Mouse (Mus musculus) c-Kit-positive CD71-positive TER-119-positive erythroid progenitor cells, embryonic 14.5 days (primary cell): ENCODE data around the gene Fbxw8.

Experiments used
- DNase-seq: peaks from one replicate; pipeline ENCODE4 v3.0.0-alpha.2; 2013; ENCODE audit warnings: low spot score

Gene Fbxw8

DNA sequence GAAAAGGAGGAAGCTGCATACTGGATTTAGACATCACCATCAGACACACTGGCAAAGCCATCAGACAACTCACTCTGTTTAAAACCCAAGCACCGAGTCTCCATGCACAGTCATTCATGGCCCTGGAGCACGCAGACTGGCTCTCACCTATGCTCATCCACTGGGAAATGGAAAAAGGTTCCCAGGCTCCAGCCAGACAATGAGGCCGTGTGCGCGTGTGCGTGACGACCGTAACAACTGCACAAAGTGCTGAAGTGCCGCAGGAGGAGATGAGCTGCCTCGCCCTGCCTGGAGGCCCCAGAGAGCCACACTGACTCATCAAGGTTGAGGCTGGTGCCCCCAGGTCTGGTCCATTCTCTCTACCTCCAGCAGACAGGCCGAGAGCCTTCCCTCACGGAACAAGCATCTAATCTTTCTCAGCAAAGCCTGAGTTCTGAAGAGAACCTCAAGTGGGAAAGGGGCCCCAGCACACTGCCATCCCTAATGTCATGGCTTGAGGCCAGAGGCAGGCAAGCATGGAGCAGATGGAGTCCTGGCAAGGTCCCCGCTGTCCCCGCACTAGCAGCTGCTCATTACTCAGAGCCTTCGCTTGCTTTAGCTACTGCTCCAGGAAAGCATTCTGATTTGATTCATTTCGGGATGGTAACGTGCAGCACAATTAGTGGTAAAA, 47.0 kb downstream of the Fbxw8 start:
- DNase-seq: no peak

DNA sequence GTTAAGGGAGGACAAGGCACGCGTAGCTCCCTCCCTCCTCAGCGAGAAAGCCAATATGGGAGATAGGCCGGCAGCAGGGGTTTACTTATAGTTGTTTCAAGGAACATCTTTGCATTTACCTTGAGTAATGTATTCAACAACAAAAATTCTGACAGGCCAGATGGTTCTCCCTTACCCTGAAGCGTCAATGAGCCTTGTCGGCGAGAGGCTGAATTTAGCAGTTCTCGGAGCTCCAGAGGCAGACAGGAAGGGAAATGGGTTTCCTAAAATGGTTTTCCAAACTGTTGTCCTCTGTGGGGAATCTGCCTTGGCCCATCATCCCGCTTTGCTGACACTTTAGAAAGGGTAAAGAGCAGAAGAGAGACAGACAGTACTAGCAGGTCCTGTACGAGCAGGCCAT, 48.6 kb downstream of the Fbxw8 start:
- DNase-seq: no peak

DNA sequence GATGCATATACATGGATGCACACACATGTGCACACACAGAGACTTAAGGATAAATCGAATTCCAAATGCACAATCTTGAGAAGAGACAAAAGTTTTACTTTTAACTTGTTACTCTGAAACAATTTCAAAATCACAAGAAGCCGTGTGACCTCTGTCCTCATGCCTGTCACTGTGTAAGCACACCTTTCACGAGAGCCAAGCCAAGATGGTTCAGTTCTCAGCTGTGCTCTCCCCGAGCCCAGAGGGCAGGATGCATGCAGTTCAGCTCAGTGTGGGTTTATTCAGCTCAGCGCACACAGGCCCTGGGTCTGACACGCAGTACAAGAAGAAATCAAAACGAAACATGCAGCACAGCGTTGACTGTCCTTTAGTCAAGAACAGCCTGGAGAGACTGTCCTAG, 49.7 kb downstream of the Fbxw8 start:
- no peak for DNase-seq

- no peak for DNase-seq
Observed at GRCm38 (mm10) chr5:118099870-118100478, 55.3 kb downstream of the Fbxw8 start.

DNA sequence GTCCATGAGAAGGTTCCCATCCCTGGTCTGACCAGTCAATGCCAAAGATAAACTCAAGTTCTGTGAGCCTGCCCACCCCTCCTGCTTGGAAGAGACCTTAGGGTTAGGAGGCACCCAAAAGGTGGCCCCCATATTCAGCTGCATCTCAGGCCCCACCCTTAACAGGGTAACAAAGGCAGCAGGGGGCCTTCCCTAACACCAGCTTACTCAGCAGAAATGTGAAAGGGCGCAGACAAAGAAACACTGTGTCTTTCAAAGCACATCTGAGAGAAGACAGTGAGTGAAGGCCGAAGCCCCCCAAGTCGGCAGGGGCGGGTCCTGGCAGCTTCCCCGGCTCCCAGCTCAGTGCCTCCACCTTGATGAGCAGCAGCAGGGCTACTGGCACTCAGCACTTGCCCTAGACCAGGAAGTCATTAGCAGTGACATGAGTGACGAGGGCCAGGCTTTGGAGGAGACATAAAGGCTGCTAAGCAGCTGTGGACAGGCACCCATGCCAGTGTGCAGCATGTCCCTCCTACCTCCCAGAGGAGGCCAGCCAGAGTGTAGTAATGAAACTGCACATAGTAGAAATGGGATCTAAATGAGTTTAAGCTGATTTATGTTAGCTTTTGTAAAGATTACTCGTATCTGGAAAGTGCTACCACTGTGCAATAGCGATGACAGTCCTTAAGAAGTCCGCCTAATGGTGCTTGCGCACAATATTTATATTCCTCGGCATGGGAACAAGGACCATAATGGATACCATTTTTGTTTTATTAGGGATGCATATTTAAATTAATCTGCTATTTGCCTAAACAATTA, 56.0 kb downstream of the Fbxw8 start:
- DNase-seq: no peak

GRCm38 (mm10) chr5:118096317-118096716, 58.9 kb downstream of the Fbxw8 start:
- DNase-seq: no peak

- no peak for DNase-seq
Observed at GRCm38 (mm10) chr5:118095849-118096248, 59.4 kb downstream of the Fbxw8 start.

- no peak for DNase-seq
Observed at GRCm38 (mm10) chr5:118095433-118095832, 59.8 kb downstream of the Fbxw8 start.

DNA sequence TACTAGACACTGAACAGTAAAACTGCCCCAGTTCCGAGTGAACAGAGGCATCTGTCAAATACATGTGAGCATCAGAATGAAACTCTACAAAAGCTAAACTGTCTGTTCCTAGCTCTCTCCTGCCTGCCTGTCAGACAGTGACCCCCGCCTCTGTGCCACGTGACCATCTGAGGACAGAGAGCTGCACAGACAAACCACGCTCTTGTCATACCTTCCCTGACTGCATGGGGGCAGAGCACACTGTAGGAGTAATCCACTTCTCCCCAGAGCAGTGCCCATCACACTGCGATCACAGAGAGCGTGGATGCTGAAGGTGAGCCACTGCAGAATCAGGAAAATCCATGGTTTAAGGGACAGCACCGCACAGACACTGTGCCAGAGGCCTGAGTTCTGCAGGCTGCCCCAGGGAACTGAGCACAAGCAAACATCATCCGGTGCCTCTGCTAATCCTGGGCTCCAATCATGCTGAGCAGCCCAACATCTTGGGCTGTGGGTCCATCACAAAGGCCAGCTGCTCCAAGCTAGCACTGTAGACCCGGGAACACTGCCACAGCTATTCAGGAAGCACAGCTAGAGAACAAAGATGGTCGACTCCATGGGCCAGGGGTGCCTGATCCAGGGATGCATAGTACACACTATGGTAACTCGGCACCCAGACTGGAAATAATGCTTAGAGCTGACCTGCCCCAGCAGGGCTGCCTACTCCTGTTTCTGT, 61.8 kb downstream of the Fbxw8 start:
- DNase-seq: no peak

DNA sequence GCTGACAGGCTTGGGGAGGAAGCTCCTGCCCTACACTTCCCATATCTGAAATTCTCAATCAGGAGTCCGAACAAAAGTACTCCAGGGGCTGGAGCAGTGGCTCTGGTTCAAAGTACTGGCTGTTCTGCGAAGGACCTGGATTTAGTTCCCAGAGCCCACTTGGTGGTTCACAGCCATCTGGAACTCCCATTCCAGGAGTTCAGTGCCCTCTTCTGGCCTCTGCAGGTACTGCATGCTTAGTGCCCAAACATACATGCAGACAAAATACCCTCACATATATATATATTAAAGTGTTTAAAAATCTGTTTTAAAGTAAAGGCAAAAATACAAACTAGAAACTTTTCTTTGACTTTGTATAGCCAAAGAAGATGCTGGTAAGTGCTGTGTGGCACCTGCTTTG, 64.4 kb downstream of the Fbxw8 start:
- peak; percentile 47 for DNase-seq

DNA sequence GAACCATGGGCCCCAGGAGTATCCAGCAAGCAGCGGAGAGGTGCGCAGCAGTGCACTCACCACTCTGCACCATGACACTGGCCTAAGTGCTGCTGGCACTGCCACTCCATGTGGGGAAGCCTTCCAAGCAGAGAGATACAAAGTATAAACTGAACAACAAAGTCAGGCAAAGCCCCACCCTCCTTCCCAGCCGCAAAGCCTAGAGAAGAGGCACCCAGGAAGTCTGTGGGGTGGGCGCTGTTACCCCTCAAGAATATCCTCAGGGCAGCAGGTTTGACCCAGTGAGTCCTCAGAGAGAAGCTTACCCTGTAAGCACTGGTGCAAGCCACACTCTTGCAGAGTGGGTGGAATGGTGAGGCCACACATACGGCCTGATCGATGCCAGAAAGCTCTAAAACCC, 65.2 kb downstream of the Fbxw8 start:
- DNase-seq: no peak

DNA sequence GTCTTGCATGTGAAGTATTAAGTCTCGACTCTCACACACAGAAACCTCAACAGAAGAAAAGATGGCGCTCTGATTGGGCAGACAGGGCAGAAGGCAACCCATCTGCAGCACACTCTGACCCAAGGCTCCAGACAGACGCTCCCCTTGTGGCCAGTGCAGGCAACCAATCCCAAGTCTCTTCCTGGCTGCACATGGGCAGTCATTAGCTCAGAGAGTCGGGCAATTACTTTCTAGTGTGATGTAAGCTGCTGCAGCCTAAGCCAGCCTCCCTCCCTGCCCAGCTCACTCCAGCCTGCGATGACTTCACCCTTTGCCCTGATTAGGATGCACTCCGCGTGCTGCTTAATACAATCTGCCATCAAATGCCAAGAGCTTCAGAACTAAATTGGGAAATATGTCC, 66.2 kb downstream of the Fbxw8 start:
- DNase-seq: no peak

- DNase-seq: no peak
Observed at GRCm38 (mm10) chr5:118086956-118087355, 68.3 kb downstream of the Fbxw8 start.

GRCm38 (mm10) chr5:118085313-118085712, 70.0 kb downstream of the Fbxw8 start:
- no peak for DNase-seq

DNA sequence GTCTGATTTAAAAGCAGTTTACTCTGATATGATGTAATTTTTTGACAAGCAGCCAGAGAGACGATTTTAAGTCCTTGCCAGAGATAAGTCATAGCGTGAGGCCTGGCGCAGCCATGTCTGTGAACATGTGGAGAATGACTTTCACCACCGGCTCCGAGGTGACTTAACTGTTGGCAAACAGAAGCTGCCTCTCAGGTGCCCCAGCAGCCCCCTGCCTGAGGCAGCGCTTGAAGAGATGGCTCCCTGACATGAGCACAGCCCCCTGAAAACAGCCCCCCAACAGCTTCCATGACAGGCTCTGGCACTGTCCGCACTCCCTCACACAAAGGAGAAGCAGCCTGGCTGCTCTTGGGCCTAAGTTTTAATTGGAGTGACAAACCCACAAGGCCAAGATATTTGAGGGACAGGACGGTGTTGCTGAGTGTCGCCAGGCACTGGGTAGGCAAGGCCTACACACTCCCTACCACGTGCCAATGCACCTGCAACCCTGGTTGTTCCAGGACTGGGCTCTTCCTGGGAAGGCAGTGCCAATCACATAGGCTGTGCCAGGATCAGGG, 71.0 kb downstream of the Fbxw8 start:
- DNase-seq: no peak

DNA sequence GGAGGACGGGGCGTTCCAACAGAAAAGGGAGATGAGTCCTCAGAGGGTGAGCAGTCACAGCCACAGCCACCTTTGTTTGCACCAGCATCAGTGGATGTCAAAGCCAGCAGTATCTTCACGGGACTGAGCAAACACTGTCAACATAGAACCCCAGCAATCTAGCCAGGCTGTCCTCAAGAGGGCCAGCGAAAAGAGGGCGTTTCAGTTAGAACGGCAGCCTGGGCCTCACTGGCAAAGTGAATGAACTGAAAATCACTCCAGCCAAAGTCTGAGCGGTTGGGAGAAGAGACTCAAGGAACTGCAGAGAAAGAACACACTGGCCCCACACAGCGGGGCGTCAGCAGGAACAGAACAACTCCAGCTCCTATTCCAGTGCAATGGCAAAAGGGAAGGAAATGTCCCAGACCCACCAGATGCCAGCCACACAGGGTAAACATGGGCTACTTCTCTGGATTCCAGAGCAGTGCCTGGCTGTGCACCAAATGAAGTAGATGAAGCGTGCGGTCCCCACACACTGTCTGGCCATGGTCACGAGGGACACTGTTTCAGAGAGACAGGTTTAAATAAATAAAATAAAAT, 72.1 kb downstream of the Fbxw8 start:
- DNase-seq: no peak

DNA sequence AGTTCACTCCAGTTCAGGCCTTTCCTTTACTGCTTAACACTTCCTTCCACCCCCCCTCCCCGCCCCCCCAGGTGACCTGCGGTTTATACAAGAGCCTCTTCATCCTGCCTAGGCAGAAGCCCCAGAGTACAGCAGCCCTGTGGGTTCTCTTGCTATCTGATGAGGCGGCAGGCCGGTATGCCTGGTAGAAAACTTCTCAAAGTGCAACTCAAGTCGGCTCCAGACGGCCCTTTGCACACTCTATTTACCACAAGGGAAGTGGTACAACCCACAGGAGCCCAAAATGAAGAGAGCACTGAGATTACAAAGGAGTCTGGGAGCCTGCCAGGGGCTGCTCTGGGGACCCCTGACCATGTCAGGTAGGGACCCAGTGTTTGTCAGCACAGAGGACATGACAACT, 73.3 kb downstream of the Fbxw8 start:
- no peak for DNase-seq

GRCm38 (mm10) chr5:118081374-118081949, 73.8 kb downstream of the Fbxw8 start:
- DNase-seq: no peak

- no peak for DNase-seq
Observed at GRCm38 (mm10) chr5:118079839-118080250, 75.4 kb downstream of the Fbxw8 start.

DNA sequence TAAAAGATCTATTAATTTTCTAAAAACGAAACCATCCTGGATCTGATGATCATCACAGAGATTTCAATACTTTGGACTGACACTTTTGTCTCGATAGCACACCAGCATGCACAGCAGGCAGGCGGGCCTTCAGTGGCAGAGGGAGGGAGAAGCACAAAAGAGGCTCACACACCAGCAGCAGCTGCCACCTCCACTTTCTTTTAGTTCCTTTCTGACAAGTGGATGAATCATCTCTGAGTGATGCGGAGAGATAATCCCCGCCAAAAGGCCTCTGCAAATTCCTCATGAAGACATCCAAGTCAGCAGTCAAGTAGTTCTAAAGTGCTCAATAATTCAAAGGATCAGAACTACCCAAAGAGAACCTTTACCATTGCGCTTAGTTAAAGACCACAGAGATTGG, 75.9 kb downstream of the Fbxw8 start:
- no peak for DNase-seq

DNA sequence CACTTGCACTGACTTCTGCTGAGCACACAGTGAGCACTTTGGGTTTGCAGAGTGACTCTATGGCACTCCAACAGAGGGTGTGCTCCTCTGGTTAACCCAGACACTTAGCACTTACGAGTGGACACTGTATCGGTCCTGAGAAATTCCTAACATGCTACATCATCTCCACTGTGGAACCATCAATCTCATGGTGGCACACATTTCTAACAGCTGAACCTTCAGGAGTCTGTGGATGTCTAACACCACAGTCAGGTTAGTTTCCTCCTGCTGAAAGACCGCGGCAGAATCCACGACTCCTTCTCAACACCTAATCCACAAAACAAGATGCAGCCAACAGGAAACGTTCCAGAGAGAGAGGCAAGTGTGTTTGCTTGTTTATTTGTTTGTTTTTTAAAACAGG, 76.7 kb downstream of the Fbxw8 start:
- no peak for DNase-seq
